Mouse (Mus musculus): Measurements from ENCODE around the gene Map3k3. TPM values are rescaled to one million over a fixed set of nuclear protein-coding genes. Genes with fewer than 3 reads are reported as not detected.

The Map3k3 gene
- 15.1 and 15.7 TPM in 2 replicates for polyA plus RNA-seq (2015; fragmentation: Nextera tagmentation; extraction: Ambion mirVana)

DNA sequence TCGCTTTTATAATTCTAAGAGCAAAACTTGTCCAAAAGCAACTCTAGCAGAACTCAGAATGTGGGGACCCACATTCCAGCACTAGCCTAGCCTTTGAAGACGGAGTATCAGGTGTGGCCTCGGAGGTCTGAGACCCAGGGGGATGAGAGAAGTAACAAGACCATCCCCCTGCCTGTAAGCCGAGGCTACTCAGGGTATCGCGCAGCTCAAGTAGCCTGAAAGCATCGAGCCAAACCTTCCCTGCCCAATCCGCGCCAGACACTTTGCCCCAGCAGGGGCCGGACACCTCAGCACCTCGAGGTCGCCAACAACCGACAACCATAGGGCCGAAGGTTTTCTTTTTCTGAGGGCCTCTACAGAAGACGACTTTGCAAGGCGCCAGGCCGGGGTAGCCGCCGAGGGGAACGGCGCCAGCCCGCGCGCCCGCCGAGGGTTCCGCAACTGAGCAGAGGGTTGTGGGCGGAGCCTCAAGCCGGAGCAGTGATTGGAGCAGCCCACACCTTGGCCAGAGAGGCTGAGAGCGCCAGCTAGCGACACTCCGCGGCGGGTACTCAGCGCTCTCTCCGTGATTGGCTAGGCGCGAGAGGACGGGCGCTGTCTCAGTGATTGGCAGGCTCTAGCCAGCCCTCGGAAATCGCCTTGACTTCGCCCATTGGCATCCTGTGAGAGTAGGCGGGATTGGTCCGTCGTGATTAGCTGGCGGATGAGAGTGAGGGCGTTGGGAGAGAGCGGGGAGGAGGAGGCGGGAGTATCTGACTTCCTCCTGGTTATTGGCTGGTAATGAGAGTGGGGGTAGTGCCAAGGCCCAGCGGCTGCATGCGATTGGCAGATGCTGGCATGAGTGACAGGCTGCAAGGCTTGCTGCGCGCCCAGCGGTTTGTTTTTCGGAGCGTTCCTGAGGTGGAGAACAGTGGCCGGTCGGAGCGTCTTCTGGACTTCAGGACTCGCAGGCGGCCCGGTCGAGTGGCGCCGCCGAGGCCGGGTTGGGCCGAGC is at the start of gene Map3k3:
TSS of gene Map3k3 (plus strand) at position 906 of the 994 bp plus-strand sequence.
- H3K36me3 ChIP-seq = no peaks in the 10 kb centered on the region
- ATAC-seq (ENCODE audit: low FRiP score) = peak; percentile 100
- H3K27me3 ChIP-seq = no peaks in the 10 kb centered on the region
- no peaks in the 10 kb centered on the region for H3K9me3 ChIP-seq
- peak within 1 kb of the TSS; percentile 98 for H3K4me3 ChIP-seq
- WGBS = under 1% methylated on average over 56 of the region's 69 CpGs
- peaks cover 20% of the 10 kb centered on the region for H3K4me1 ChIP-seq (replicated peaks)
- H3K9ac ChIP-seq = peak within 1 kb of the TSS; percentile 95
- H3K27ac ChIP-seq = peak within 1 kb of the TSS; percentile 97
- peak within 1 kb of the TSS; percentile 65 for H3K4me2 ChIP-seq

- Histone ChIP-seq H3K4me2 (no peak overlapping the region), H3K27ac (no peak overlapping the region), H3K9ac (no peak overlapping the region), H3K9me3 (no peaks in the 10 kb centered on the region), H3K27me3 (no peaks in the 10 kb centered on the region), H3K36me3 (0 out of 2 replicates have a peak, but pooled peaks cover 3% of the 10 kb centered on the region), H3K4me1 (replicated peaks) (peaks cover 34% of the 10 kb centered on the region), H3K4me3 (no peak overlapping the region)
- ATAC-seq (ENCODE audit: low FRiP score) = no peak
- 93% methylated on average over 9 of the region's 9 CpGs for WGBS
These were observed 49.4 kb upstream of the Map3k3 start for GRCm38 (mm10) chr11:106034986-106035385.

DNA sequence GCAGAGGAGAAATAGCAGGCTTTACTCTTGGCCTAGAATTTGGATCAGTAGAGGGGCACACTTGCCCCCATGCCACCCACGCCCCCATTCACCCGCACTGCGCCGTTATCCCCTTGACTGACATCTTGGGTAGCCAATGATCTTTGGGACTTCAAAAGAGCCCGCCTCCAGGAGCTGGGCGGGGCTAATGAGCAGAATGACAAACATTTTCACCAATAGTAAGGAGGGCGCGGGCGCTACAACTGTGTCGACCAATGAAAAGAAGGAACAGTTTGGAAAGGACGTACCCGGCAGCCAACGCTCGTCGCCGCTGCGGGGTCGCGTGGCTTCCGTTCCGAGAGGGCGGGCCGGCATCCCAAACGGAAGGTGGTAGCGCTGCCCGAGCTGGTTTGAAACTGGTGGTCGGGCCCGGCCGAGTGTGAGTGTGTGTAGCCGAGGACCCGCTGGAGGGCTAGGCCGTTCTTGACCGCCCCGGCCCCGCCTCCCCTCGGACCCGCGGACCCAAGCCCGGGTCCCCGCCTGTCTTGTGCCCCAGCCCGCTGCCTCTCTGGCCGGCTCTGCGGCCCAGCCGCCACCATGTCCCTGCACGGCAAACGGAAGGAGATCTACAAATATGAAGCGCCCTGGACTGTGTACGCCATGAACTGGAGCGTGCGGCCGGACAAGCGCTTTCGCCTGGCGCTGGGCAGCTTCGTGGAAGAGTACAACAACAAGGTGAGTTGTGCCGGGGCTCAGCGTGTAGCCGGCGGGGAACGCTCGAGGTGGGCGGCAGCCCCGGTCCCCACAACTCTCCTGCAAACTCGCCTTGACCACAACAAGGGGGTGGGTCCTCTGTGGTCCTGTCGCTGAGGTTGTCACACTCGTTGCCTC is 47.6 kb upstream of the Map3k3 start, which contains the start of gene Dcaf7:
TSS of gene Dcaf7 (plus strand) at position 325 of the 870 bp plus-strand sequence.
- Histone ChIP-seq H3K4me2 (peak within 1 kb of the TSS; percentile 81), H3K9me3 (no peaks in the 10 kb centered on the region), H3K4me3 (peak within 1 kb of the TSS; percentile 96), H3K4me1 (replicated peaks) (peaks cover 41% of the 10 kb centered on the region), H3K27ac (peak within 1 kb of the TSS; percentile 94), H3K27me3 (no peaks in the 10 kb centered on the region), H3K9ac (peak within 1 kb of the TSS; percentile 95), H3K36me3 (0 out of 2 replicates have a peak, but pooled peaks cover 3% of the 10 kb centered on the region)
- WGBS = under 1% methylated on average over 64 of the region's 66 CpGs
- peak; percentile 98 for ATAC-seq (ENCODE audit: low FRiP score)

- H3K36me3 ChIP-seq = 0 out of 2 replicates have a peak, but pooled peaks cover 3% of the 10 kb centered on the region
- H3K4me2 ChIP-seq = peak overlapping the region; percentile 81
- WGBS = 1% methylated on average over 13 of the region's 13 CpGs
- H3K9ac ChIP-seq = peak overlapping the region; percentile 95
- H3K9me3 ChIP-seq = no peaks in the 10 kb centered on the region
- peak; percentile 40 for ATAC-seq (ENCODE audit: low FRiP score)
- H3K4me3 ChIP-seq = peak overlapping the region; percentile 96
- H3K27me3 ChIP-seq = no peaks in the 10 kb centered on the region
- peaks cover 41% of the 10 kb centered on the region for H3K4me1 ChIP-seq (replicated peaks)
- H3K27ac ChIP-seq = peak overlapping the region; percentile 94
These were observed 47.0 kb upstream of the Map3k3 start for GRCm38 (mm10) chr11:106037418-106037751.

GRCm38 (mm10) chr11:106044349-106044748 is 40.1 kb upstream of the Map3k3 start:
- H3K27me3 ChIP-seq = no peaks in the 10 kb centered on the region
- H3K9me3 ChIP-seq = no peaks in the 10 kb centered on the region
- H3K36me3 ChIP-seq = peaks cover 28% of the 10 kb centered on the region
- no peak overlapping the region for H3K4me2 ChIP-seq
- H3K4me1 ChIP-seq (replicated peaks) = peaks cover 12% of the 10 kb centered on the region
- H3K27ac ChIP-seq = no peak overlapping the region
- no peak for ATAC-seq (ENCODE audit: low FRiP score)
- H3K9ac ChIP-seq = no peak overlapping the region
- H3K4me3 ChIP-seq = no peak overlapping the region

DNA sequence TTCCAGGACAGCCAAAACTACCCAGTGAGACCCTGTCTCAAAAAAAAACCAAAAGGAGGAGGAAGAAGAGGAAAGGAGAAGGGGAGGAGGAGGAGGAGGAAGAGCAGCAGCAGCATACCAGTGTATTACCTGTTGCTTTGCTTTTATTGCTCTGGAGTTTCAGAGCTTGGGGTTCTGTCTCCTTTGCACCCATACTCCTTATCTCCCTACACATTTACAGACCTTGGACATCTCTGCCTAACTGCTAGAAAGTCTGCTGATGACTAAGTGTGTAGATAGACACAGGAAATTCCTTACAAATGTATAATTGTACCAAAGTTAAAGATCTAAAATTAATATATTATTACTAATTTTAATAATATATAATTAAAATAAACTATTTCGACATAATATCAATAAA is 39.2 kb upstream of the Map3k3 start:
- WGBS = 96% methylated on average over 1 of the region's 1 CpGs
- no peak overlapping the region for H3K4me2 ChIP-seq
- ATAC-seq (ENCODE audit: low FRiP score) = no peak
- no peaks in the 10 kb centered on the region for H3K27me3 ChIP-seq
- H3K9me3 ChIP-seq = no peaks in the 10 kb centered on the region
- H3K9ac ChIP-seq = no peak overlapping the region
- no peak overlapping the region for H3K4me3 ChIP-seq
- H3K36me3 ChIP-seq = peaks cover 35% of the 10 kb centered on the region
- peaks cover 6% of the 10 kb centered on the region for H3K4me1 ChIP-seq (replicated peaks)
- H3K27ac ChIP-seq = no peak overlapping the region

DNA sequence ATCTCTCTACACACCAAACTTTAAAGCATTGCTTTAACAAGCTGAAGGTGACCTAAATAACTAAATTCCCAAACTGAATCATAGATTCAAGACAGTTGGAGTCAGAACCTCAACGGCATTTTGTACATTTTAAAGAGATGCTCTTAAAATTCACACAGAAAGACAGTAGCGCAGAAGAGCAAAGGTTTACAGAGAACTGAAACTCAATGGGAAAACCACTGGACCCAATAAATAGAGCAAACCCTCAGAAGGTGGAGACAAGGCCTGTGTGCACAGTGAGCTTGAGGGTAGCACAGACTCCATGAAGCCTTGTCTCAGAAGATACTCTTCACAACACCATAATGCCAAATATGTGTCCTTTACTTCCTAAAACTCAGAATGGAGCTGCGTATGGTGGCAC is 38.6 kb upstream of the Map3k3 start:
- 96% methylated on average over 3 of the region's 3 CpGs for WGBS
- Histone ChIP-seq H3K9ac (no peak overlapping the region), H3K36me3 (peaks cover 38% of the 10 kb centered on the region), H3K9me3 (no peaks in the 10 kb centered on the region), H3K27me3 (no peaks in the 10 kb centered on the region), H3K4me2 (no peak overlapping the region), H3K27ac (no peak overlapping the region), H3K4me3 (no peak overlapping the region), H3K4me1 (replicated peaks) (peaks cover under 1% of the 10 kb centered on the region; the same call in 1 of the 2 replicates)
- no peak for ATAC-seq (ENCODE audit: low FRiP score)

GRCm38 (mm10) chr11:106046584-106046983 is 37.8 kb upstream of the Map3k3 start:
- Histone ChIP-seq H3K9ac (no peak overlapping the region), H3K27me3 (no peaks in the 10 kb centered on the region), H3K9me3 (no peaks in the 10 kb centered on the region), H3K36me3 (peaks cover 46% of the 10 kb centered on the region), H3K4me2 (no peak overlapping the region), H3K27ac (no peak overlapping the region), H3K4me3 (no peak overlapping the region), H3K4me1 (replicated peaks) (no peaks in the 10 kb centered on the region)
- no peak for ATAC-seq (ENCODE audit: low FRiP score)
- 88% methylated on average over 9 of the region's 9 CpGs for WGBS

DNA sequence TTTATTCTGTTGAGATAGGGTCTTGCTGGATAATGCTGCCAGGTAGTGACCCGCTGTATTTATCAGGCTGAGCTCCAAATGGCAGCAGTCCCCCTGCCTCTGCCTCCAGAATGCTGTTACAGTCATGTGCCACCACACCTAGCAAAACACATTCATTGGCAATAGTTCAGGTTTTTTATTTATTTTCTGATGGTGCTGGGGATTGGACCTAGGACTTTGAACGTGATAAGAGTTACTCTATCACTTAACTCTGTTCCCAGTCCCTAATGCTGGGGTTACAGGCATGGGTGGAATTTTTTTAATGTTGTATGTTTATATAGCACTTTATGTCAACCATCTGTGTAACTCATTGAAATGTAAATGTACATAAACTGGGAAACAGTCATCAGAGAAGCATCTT is 30.5 kb upstream of the Map3k3 start:
- Histone ChIP-seq H3K4me1 (replicated peaks) (no peaks in the 10 kb centered on the region), H3K4me2 (no peak overlapping the region), H3K9ac (no peak overlapping the region), H3K36me3 (peaks cover 97% of the 10 kb centered on the region), H3K9me3 (no peaks in the 10 kb centered on the region), H3K4me3 (no peak overlapping the region), H3K27me3 (no peaks in the 10 kb centered on the region), H3K27ac (no peak overlapping the region)
- WGBS = 93% methylated on average over 2 of the region's 2 CpGs
- ATAC-seq (ENCODE audit: low FRiP score) = no peak

DNA sequence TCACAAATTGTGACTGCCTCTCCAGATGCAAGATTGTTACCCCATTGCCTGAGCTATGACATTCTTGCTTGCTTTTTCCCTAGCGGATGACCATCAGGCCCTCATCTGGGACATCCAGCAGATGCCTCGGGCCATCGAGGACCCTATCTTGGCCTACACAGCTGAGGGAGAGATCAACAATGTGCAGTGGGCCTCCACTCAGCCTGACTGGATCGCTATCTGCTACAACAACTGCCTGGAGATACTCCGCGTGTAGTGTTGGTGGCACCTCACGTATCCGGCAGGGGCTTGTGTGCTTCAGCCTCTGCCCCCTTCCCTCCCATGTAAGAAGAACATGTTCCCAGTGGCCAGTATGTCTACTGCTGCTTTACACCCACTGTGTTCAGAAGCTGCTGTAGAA is 29.8 kb upstream of the Map3k3 start:
- H3K9ac ChIP-seq = no peak overlapping the region
- no peaks in the 10 kb centered on the region for H3K9me3 ChIP-seq
- ATAC-seq (ENCODE audit: low FRiP score) = no peak
- H3K27ac ChIP-seq = no peak overlapping the region
- no peaks in the 10 kb centered on the region for H3K27me3 ChIP-seq
- H3K4me3 ChIP-seq = no peak overlapping the region
- H3K36me3 ChIP-seq = peaks cover 97% of the 10 kb centered on the region
- H3K4me2 ChIP-seq = no peak overlapping the region
- 95% methylated on average over 8 of the region's 8 CpGs for WGBS
- H3K4me1 ChIP-seq (replicated peaks) = no peaks in the 10 kb centered on the region

- Histone ChIP-seq H3K27me3 (no peaks in the 10 kb centered on the region), H3K4me3 (no peak overlapping the region), H3K9me3 (no peaks in the 10 kb centered on the region), H3K9ac (no peak overlapping the region), H3K4me1 (replicated peaks) (no peaks in the 10 kb centered on the region), H3K27ac (no peak overlapping the region), H3K36me3 (peaks cover 99% of the 10 kb centered on the region), H3K4me2 (no peak overlapping the region)
- WGBS = 88% methylated on average over 6 of the region's 6 CpGs
- no peak for ATAC-seq (ENCODE audit: low FRiP score)
These were observed 29.1 kb upstream of the Map3k3 start for GRCm38 (mm10) chr11:106055341-106055740.

- no peaks in the 10 kb centered on the region for H3K27me3 ChIP-seq
- no peak for ATAC-seq (ENCODE audit: low FRiP score)
- no peak overlapping the region for H3K27ac ChIP-seq
- no peaks in the 10 kb centered on the region for H3K9me3 ChIP-seq
- no peak overlapping the region for H3K9ac ChIP-seq
- WGBS = 95% methylated on average over 8 of the region's 8 CpGs
- H3K36me3 ChIP-seq = peaks cover 85% of the 10 kb centered on the region
- no peaks in the 10 kb centered on the region for H3K4me1 ChIP-seq (replicated peaks)
- no peak overlapping the region for H3K4me2 ChIP-seq
- no peak overlapping the region for H3K4me3 ChIP-seq
These were observed 27.5 kb upstream of the Map3k3 start for GRCm38 (mm10) chr11:106056819-106057491.

All from hindbrain, embryonic 13.5 days (tissue).